ENCODE assay signal across 8 mouse cellular contexts in genomic region chr10:79668771-79669575, GRCm38 (mm10). TPM values are rescaled to one million over a fixed set of nuclear protein-coding genes. Genes with fewer than 3 reads are reported as not detected.
A peak's percentile ranks its signal among the peaks of the same experiment; 100 is the strongest.
DNase-seq lines count a peak whose midpoint lies in the region; ATAC-seq and TF ChIP-seq lines count a peak whose summit lies in the region.

TSS of gene Tpgs1 (plus strand) at chr10:79669369.

- peaks cover 8% of the 10 kb centered on the region for H3K4me1 ChIP-seq in cortical plate, adult 2 months (ENCODE audit: control insufficient read depth, insufficient read depth, low read length)

- TF ChIP-seq POLR2A in cortical plate, adult 2 months (IDR thresholded peaks at IDR 0.05; ENCODE audit: extremely low read depth, insufficient read depth, low read length), result 0 out of 2 replicates have a peak, but pooled peaks have one; percentile 41

- peak; percentile 88 for DNase-seq in gastrocnemius, postnatal 10 days
- peak; percentile 97 for DNase-seq in induced T-regulatory cell, adult 2 months (ENCODE audit: low read depth)
- DNase-seq in left cerebral cortex, adult 9 months (ENCODE audit: low spot score in 2 of 2), result peak; percentile 90 to 95
- DNase-seq in right cerebral cortex, postnatal 14 days, result peak; percentile 85
- peak; percentile 85 to 86 for DNase-seq in urinary bladder, postnatal 36 days (ENCODE audit: low spot score in 2 of 2)

- peak; percentile 85 for TF ChIP-seq CTCF in cortical plate, adult 2 months (IDR thresholded peaks at IDR 0.05; ENCODE audit: extremely low read depth, insufficient read depth, low read length)

- ATAC-seq in activated CD4-positive, CD25-positive, alpha-beta regulatory T cell, adult 4 months, result peak; percentile 97
- ATAC-seq in megakaryocyte progenitor cell, adult 5-6 weeks (replicated peaks; ENCODE audit: poor library complexity), result peak; percentile 75

- H3K27ac ChIP-seq in cortical plate, adult 2 months (ENCODE audit: insufficient read depth, low read length), result peak within 1 kb of the TSS; percentile 87

- peak within 1 kb of the TSS; percentile 45 for H3K4me3 ChIP-seq in cortical plate, adult 2 months (ENCODE audit: insufficient read depth, low read length)

RNA-seq across cellular contexts. Expression of gene Tpgs1, which starts in this region (rescaled TPM):
- 10 to 100 TPM; 22.5 to 32.9 TPM for polyA plus RNA-seq in activated CD4-positive, CD25-positive, alpha-beta regulatory T cell, adult 4 months (2017; shearing (Covaris generic))
- 87.5 and 88.2 TPM in 2 replicates for polyA plus RNA-seq in cortical plate, adult 2 months (2012; rRNA removed)
- total RNA-seq in gastrocnemius, postnatal 10 days (2021), result 10 to 100 TPM; 18.3 to 18.7 TPM
- total RNA-seq in megakaryocyte progenitor cell, adult 5-6 weeks (2015), result 8.3 and 10.2 TPM in 2 replicates
- total RNA-seq in megakaryocyte progenitor cell, adult 5-6 weeks (2017), result 8.2 and 10.4 TPM in 2 replicates

Comparison
In these comparisons a context has a peak if more than half of its experiments do, and no peak if none do; other contexts are left out.
1. Peak in every context shown above with its lines: DNase-seq, ATAC-seq, H3K4me3 ChIP-seq and H3K27ac ChIP-seq.